Mouse (Mus musculus): ENCODE measurements around the gene Vmn1r221. TPM values are rescaled to one million over a fixed set of nuclear protein-coding genes. Genes with fewer than 3 reads are reported as not detected.
"Not testable (repeated sequence)": the region's sequence is repeated elsewhere in the genome, so short reads cannot be mapped to it uniquely, and the experiment has no call there.

Gene Vmn1r221
- not detected in 2 replicates for total RNA-seq (2014; fragmentation: Nextera tagmentation)
- total RNA-seq (2017) = 0.16 and 0.35 TPM in 2 replicates
- not detected in 2 replicates for polyA plus RNA-seq (2012)

DNA sequence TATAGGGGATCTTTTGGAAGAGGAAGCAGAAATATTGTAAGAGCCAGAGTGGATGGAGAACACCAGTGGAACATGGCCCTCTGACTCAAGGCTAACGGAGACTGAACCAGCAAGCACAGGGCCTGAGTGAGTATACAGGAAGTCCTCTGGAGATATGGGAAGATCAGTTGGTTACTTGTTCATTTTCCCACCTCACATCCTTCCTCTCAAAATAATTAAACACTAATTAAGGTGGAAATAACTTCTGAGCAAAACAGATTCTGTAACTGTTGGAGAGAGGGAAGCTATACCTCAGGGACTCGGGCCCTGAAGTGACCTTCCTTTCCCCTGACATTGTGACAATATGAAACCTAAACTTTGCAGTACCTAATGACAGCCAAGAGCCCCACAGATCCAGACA is at the start of gene Vmn1r221:
Gene Vmn1r221 (plus strand): TSS at position 301 of the 400 bp plus-strand sequence.
- H3K27me3 ChIP-seq (ENCODE audit: insufficient read depth, low read length); H3K4me3 ChIP-seq (ENCODE audit: low read depth, low read length); H3K4me1 ChIP-seq (ENCODE audit: insufficient read depth, low read depth, low read length); H3K9me3 ChIP-seq (replicated peaks); DNase-seq (ENCODE audit: low spot score); ATAC-seq (ENCODE audit: extremely low read depth, insufficient number of reproducible peaks, low FRiP score, poor library complexity, severe bottlenecking); H3K36me3 ChIP-seq (replicated peaks): not testable (repeated sequence)

GRCm38 (mm10) chr13:23166471-23166870 is 47.5 kb upstream of the Vmn1r221 start:
- H3K4me3 ChIP-seq (ENCODE audit: low read depth, low read length); H3K36me3 ChIP-seq (replicated peaks); H3K27me3 ChIP-seq (ENCODE audit: insufficient read depth, low read length); ATAC-seq (ENCODE audit: extremely low read depth, insufficient number of reproducible peaks, low FRiP score, poor library complexity, severe bottlenecking); H3K4me1 ChIP-seq (ENCODE audit: insufficient read depth, low read depth, low read length); DNase-seq (ENCODE audit: low spot score); H3K9me3 ChIP-seq (replicated peaks): not testable (repeated sequence)

DNA sequence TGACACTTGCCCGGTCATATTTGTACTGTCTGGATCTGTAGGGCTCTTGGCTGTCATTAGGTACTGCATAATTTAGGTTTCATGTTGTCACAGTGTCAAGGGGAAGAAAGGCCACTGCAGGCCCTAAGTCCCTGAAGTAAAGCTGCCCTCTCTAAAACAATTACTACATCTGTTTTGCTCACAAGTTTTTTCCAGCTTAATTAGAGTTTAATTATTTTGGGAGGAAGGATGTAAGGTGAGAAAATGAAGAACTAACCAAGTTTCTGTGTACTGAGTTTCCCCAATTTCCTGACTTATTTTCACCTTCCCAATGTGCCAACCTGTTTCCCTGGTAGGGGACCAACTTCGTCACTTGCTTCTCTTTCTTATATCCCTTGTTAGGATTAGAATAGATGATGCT is 26.1 kb upstream of the Vmn1r221 start, which contains the start of gene Vmn1r220:
Gene Vmn1r220 (minus strand): TSS at position 101 of the 400 bp plus-strand sequence.
- ATAC-seq (ENCODE audit: extremely low read depth, insufficient number of reproducible peaks, low FRiP score, poor library complexity, severe bottlenecking) = no peak
- H3K9me3 ChIP-seq (replicated peaks) = no peaks in the 10 kb centered on the region
- H3K36me3 ChIP-seq (replicated peaks) = no peaks in the 10 kb centered on the region
- no peak for DNase-seq (ENCODE audit: low spot score)
- TF ChIP-seq TAL1 (conservative IDR thresholded peaks at IDR 0.05; ENCODE audit: low read depth, low read length) (no peak), POLR2AphosphoS5 (IDR thresholded peaks at IDR 0.05; ENCODE audit: insufficient replicate concordance, low read depth, low read length) (no peak), CTCF (IDR thresholded peaks at IDR 0.05; ENCODE audit: low read depth, low read length) (no peak), GATA2 (IDR thresholded peaks at IDR 0.05; ENCODE audit: borderline replicate concordance, low read depth, low read length) (no peak), GATA1 (IDR thresholded peaks at IDR 0.05; ENCODE audit: borderline replicate concordance, low read length) (no peak)
- no peak within 1 kb of the TSS for H3K4me3 ChIP-seq (ENCODE audit: low read depth, low read length)
- no peaks in the 10 kb centered on the region for H3K4me1 ChIP-seq (ENCODE audit: insufficient read depth, low read depth, low read length)
- H3K27me3 ChIP-seq (ENCODE audit: insufficient read depth, low read length) = no peaks in the 10 kb centered on the region

DNA sequence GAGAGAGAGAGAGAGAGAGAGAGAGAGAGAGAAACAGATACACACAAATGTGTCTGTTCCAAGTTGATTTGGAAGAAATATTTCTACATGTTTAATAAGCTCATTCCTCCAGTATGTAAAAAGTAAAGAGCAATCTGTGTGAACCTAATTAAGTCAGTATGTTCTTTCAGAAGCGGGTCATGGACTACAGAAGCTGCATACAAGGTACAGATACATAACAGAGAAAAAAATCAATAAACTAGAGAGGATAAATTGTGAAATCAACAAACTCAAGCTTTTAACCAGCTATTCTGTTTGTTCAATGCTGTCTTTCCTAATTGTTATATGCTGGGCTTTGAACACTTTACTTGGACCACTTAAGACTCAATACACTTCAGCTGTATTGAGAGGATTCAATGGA is 10.0 kb upstream of the Vmn1r221 start:
- DNase-seq (ENCODE audit: low spot score); H3K4me3 ChIP-seq (ENCODE audit: low read depth, low read length); H3K36me3 ChIP-seq (replicated peaks); H3K4me1 ChIP-seq (ENCODE audit: insufficient read depth, low read depth, low read length); H3K27me3 ChIP-seq (ENCODE audit: insufficient read depth, low read length); H3K9me3 ChIP-seq (replicated peaks); ATAC-seq (ENCODE audit: extremely low read depth, insufficient number of reproducible peaks, low FRiP score, poor library complexity, severe bottlenecking): not testable (repeated sequence)

GRCm38 (mm10) chr13:23235847-23236246 is 21.9 kb downstream of the Vmn1r221 start, which contains the start of gene Vmn1r222:
Gene Vmn1r222 (minus strand): TSS chr13:23235947.
- not testable (repeated sequence) for DNase-seq (ENCODE audit: low spot score); H3K4me3 ChIP-seq (ENCODE audit: low read depth, low read length); H3K27me3 ChIP-seq (ENCODE audit: insufficient read depth, low read length); H3K9me3 ChIP-seq (replicated peaks); ATAC-seq (ENCODE audit: extremely low read depth, insufficient number of reproducible peaks, low FRiP score, poor library complexity, severe bottlenecking); H3K36me3 ChIP-seq (replicated peaks); H3K4me1 ChIP-seq (ENCODE audit: insufficient read depth, low read depth, low read length)

- not testable (repeated sequence) for H3K36me3 ChIP-seq (replicated peaks); ATAC-seq (ENCODE audit: extremely low read depth, insufficient number of reproducible peaks, low FRiP score, poor library complexity, severe bottlenecking); DNase-seq (ENCODE audit: low spot score); H3K4me3 ChIP-seq (ENCODE audit: low read depth, low read length); H3K9me3 ChIP-seq (replicated peaks); H3K4me1 ChIP-seq (ENCODE audit: insufficient read depth, low read depth, low read length); H3K27me3 ChIP-seq (ENCODE audit: insufficient read depth, low read length)
Observed at GRCm38 (mm10) chr13:23246834-23247233, 32.9 kb downstream of the Vmn1r221 start, which contains the start of gene Vmn1r223. Gene Vmn1r223 (plus strand): TSS chr13:23247134.

DNA sequence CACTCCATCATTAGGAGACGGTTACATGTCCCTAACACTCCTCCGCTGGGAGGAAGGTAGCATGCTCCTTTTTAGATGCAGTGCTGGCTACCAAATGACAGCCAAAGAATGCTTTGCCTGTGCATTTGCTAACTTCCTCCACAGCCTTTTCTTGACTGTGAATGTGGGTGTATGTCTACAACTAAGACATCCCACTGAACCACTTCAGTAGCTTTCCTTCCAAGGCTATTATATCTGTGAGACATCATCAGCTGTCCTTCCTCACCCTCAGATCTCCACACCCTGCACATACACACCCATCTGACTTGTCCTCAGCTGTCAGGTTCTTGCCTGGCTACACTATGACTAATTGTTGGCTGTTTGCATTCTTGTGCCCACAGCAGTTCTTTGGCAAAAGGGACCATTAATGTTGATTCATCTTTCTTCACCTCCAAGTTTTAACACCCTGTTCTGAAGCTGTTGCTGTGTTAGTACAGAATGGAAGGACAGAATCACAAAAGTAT is 44.7 kb downstream of the Vmn1r221 start:
- no peaks in the 10 kb centered on the region for H3K4me1 ChIP-seq (ENCODE audit: insufficient read depth, low read depth, low read length)
- DNase-seq (ENCODE audit: low spot score) (no peak), ATAC-seq (ENCODE audit: extremely low read depth, insufficient number of reproducible peaks, low FRiP score, poor library complexity, severe bottlenecking) (no peak)
- peaks cover 3% of the 10 kb centered on the region; the same call in 1 of the 2 replicates for H3K27me3 ChIP-seq (ENCODE audit: insufficient read depth, low read length)
- H3K36me3 ChIP-seq (replicated peaks) = no peaks in the 10 kb centered on the region
- TF ChIP-seq GATA2 (IDR thresholded peaks at IDR 0.05; ENCODE audit: borderline replicate concordance, low read depth, low read length) = no peak
- no peak for TF ChIP-seq GATA1 (IDR thresholded peaks at IDR 0.05; ENCODE audit: borderline replicate concordance, low read length)
- TF ChIP-seq POLR2AphosphoS5 (IDR thresholded peaks at IDR 0.05; ENCODE audit: insufficient replicate concordance, low read depth, low read length) = no peak
- TF ChIP-seq TAL1 (conservative IDR thresholded peaks at IDR 0.05; ENCODE audit: low read depth, low read length) = no peak
- no peak for TF ChIP-seq CTCF (IDR thresholded peaks at IDR 0.05; ENCODE audit: low read depth, low read length)
- H3K9me3 ChIP-seq (replicated peaks) = no peaks in the 10 kb centered on the region
- no peak overlapping the region for H3K4me3 ChIP-seq (ENCODE audit: low read depth, low read length)

DNA sequence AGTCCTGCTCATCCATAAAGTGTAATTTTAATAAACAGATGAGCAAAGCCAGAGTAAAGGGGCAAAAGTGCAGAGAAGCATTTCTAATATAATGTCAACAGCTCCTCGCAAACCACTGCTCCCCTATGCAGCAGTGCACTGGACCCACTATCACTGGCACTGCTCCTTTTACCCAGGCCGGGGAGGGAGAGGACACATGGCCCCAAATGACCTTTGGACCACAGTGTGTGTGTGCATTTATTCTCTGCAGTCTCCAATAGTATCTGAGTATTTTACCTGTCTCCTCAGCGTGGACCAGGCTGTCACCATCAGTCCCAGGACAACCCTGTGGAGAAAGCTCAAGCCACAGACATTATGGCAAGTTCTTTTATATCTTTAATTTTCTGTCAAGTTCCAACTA is 54.7 kb downstream of the Vmn1r221 start:
- not testable (repeated sequence) for H3K9me3 ChIP-seq (replicated peaks); H3K4me1 ChIP-seq (ENCODE audit: insufficient read depth, low read depth, low read length); H3K27me3 ChIP-seq (ENCODE audit: insufficient read depth, low read length); DNase-seq (ENCODE audit: low spot score); ATAC-seq (ENCODE audit: extremely low read depth, insufficient number of reproducible peaks, low FRiP score, poor library complexity, severe bottlenecking); H3K4me3 ChIP-seq (ENCODE audit: low read depth, low read length); H3K36me3 ChIP-seq (replicated peaks)

- not testable (repeated sequence) for H3K36me3 ChIP-seq (replicated peaks); H3K27me3 ChIP-seq (ENCODE audit: insufficient read depth, low read length); H3K4me1 ChIP-seq (ENCODE audit: insufficient read depth, low read depth, low read length); H3K4me3 ChIP-seq (ENCODE audit: low read depth, low read length); H3K9me3 ChIP-seq (replicated peaks); ATAC-seq (ENCODE audit: extremely low read depth, insufficient number of reproducible peaks, low FRiP score, poor library complexity, severe bottlenecking); DNase-seq (ENCODE audit: low spot score)
Observed at GRCm38 (mm10) chr13:23269127-23269526, 55.2 kb downstream of the Vmn1r221 start.

Data from G1E (cell line).